Mouse (Mus musculus) intestine, embryonic 15.5 days (tissue): ENCODE measurements around the gene Adgrb3. TPM values are rescaled to one million over a fixed set of nuclear protein-coding genes. Genes with fewer than 3 reads are reported as not detected.
"Not testable (repeated sequence)": the region's sequence is repeated elsewhere in the genome, so short reads cannot be mapped to it uniquely, and the experiment has no call there.

Experiments
- ATAC-seq: fragments of 200-750 bp; cut with Nextera tagmentation; 2 replicates; pipeline ENCODE4 v1.8.0; 2017; ENCODE audit warnings: moderate TSS enrichment, moderate library complexity
- H3K27ac ChIP-seq: fragments of 300-500 bp; sonication (generic); 2 replicates; pipeline ENCODE4 v1.5.1; 2015; ENCODE audit warnings: mild to moderate bottlenecking, inconsistent platforms
- H3K27me3 ChIP-seq: fragments of 300-500 bp; sonication (generic); replicated peaks from 2 replicates; pipeline ENCODE4 v1.6.1; 2015; ENCODE audit warnings: inconsistent platforms
- H3K36me3 ChIP-seq: fragments of 300-500 bp; sonication (generic); 2 replicates; pipeline ENCODE4 v1.6.1; 2015; ENCODE audit warnings: inconsistent platforms
- H3K4me1 ChIP-seq: fragments of 300-500 bp; sonication (generic); replicated peaks from 2 replicates; pipeline ENCODE4 v1.6.1; 2015; ENCODE audit warnings: inconsistent platforms
- H3K4me2 ChIP-seq: fragments of 300-500 bp; sonication (generic); replicated peaks from 2 replicates; pipeline ENCODE4 v1.6.1; 2015; ENCODE audit warnings: mild to moderate bottlenecking, inconsistent platforms
- H3K4me3 ChIP-seq: fragments of 300-500 bp; sonication (generic); replicated peaks from 2 replicates; pipeline ENCODE4 v1.5.1; 2015; ENCODE audit warnings: inconsistent platforms
- H3K9ac ChIP-seq: fragments of 300-500 bp; sonication (generic); 2 replicates; pipeline ENCODE4 v1.6.1; 2015; ENCODE audit warnings: inconsistent platforms
- H3K9me3 ChIP-seq: fragments of 300-500 bp; sonication (generic); 2 replicates; pipeline ENCODE4 v1.6.1; 2016; ENCODE audit warnings: inconsistent platforms
- WGBS: fragments of 180-500 bp; shearing (Covaris S2); methylation state at CpG from one replicate; pipeline ENCODE4 v1.1.7; 2015; 5-methylcytosine and 5-hydroxymethylcytosine counted together
- polyA plus RNA-seq: library from polyadenylated mRNA; unstranded; fragments of >200 nt; fragmentation: Nextera tagmentation; extraction: Ambion mirVana; gene quantifications from 2 replicates; pipeline ENCODE4 v1.2.1, GENCODE M21; 2015

Adgrb3 gene
- polyA plus RNA-seq, 1 experiment from 2014 or later = 2.8 TPM

- ATAC-seq = no peak
- Histone ChIP-seq H3K4me2 (no peak overlapping the region), H3K4me3 (no peak overlapping the region), H3K36me3 (no peaks in the 10 kb centered on the region), H3K9me3 (no peaks in the 10 kb centered on the region), H3K27me3 (no peaks in the 10 kb centered on the region), H3K4me1 (no peaks in the 10 kb centered on the region), H3K27ac (no peak overlapping the region), H3K9ac (no peak overlapping the region)
- 86% methylated on average over 6 of the region's 6 CpGs for WGBS
These were observed 769.3 kb downstream of the Adgrb3 start for GRCm38 (mm10) chr1:25060191-25060590.

DNA sequence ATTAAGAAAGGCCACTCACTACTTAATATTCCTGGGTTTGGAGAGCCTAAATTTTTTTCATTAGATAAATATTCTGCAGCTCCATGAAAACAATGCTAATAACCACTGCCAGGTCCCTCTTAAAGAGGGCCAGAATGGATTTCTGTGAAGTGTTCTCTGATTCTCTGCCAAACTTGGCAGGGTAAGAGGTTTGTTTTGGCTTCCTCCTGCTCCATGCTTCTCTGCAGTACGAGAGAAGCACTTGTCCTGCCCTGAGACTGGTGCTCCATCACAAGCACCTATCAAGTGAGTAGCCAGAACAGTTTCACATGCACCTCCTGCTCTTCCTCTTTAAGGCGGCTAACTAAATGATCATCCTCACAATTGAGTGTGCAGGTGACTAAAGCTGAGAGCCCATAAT, 771.9 kb downstream of the Adgrb3 start:
- H3K27me3 ChIP-seq = no peaks in the 10 kb centered on the region
- H3K4me3 ChIP-seq = no peak overlapping the region
- 56% methylated on average over 2 of the region's 2 CpGs for WGBS
- no peak for ATAC-seq
- no peaks in the 10 kb centered on the region for H3K4me1 ChIP-seq
- H3K9ac ChIP-seq = no peak overlapping the region
- H3K4me2 ChIP-seq = no peak overlapping the region
- H3K36me3 ChIP-seq = no peaks in the 10 kb centered on the region
- no peaks in the 10 kb centered on the region for H3K9me3 ChIP-seq
- no peak overlapping the region for H3K27ac ChIP-seq

DNA sequence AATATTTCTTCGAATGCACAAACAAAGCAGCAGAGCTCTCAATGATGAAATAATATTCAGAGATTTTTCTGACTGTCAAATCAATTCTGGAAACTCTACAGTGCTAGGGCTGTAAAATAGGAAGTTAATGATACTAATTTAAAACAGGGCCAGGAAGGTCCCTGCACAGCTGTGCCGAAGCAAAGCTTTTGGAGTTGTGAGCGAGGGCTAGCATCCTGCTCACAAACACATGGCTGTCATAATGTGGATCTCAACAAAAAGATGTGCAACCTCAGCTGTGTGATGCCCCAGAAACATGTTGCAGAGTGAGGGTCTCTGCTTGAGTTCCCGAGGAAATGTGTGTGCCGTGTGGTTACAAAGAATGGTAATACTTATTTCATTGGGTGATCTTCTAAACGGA, 772.3 kb downstream of the Adgrb3 start:
- Histone ChIP-seq H3K27me3 (no peaks in the 10 kb centered on the region), H3K9ac (no peak overlapping the region), H3K27ac (no peak overlapping the region), H3K36me3 (no peaks in the 10 kb centered on the region), H3K4me2 (no peak overlapping the region), H3K4me3 (no peak overlapping the region), H3K9me3 (no peaks in the 10 kb centered on the region), H3K4me1 (no peaks in the 10 kb centered on the region)
- no peak for ATAC-seq
- WGBS = 78% methylated on average over 6 of the region's 6 CpGs

GRCm38 (mm10) chr1:25042091-25042490, 787.4 kb downstream of the Adgrb3 start:
- no peaks in the 10 kb centered on the region for H3K27me3 ChIP-seq
- no peak overlapping the region for H3K4me3 ChIP-seq
- H3K9me3 ChIP-seq = no peaks in the 10 kb centered on the region
- H3K4me1 ChIP-seq = no peaks in the 10 kb centered on the region
- no peak for ATAC-seq
- H3K9ac ChIP-seq = no peak overlapping the region
- no peaks in the 10 kb centered on the region for H3K36me3 ChIP-seq
- 74% methylated on average over 4 of the region's 4 CpGs for WGBS
- H3K4me2 ChIP-seq = no peak overlapping the region
- no peak overlapping the region for H3K27ac ChIP-seq

DNA sequence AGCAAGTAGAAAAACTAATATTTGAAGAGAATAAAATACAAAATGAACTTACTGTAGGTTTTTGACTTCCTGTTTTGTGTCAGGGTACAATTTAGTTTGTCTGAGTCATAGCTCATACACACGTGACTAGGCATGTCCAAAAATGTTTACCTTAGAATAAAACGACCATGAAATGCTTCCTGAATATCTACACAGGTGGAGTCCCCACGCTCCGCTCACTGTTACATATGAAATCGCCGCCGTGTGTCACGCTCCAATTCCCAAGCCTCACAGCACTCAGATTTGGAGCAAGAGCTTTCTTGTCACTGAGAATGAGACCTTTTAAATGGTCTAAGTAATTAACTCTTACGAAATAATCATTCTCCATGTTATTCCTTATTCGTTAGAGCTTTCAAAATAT, 795.3 kb downstream of the Adgrb3 start:
- Histone ChIP-seq H3K9ac (no peak overlapping the region), H3K27ac (no peak overlapping the region), H3K4me2 (no peak overlapping the region), H3K4me3 (no peak overlapping the region), H3K9me3 (no peaks in the 10 kb centered on the region), H3K27me3 (no peaks in the 10 kb centered on the region), H3K4me1 (no peaks in the 10 kb centered on the region), H3K36me3 (no peaks in the 10 kb centered on the region)
- 79% methylated on average over 10 of the region's 10 CpGs for WGBS
- no peak for ATAC-seq

GRCm38 (mm10) chr1:25033155-25034095, 796.1 kb downstream of the Adgrb3 start:
- H3K4me1 ChIP-seq = no peaks in the 10 kb centered on the region
- no peak overlapping the region for H3K4me2 ChIP-seq
- no peaks in the 10 kb centered on the region for H3K9me3 ChIP-seq
- no peak overlapping the region for H3K27ac ChIP-seq
- no peaks in the 10 kb centered on the region for H3K27me3 ChIP-seq
- no peak overlapping the region for H3K9ac ChIP-seq
- H3K4me3 ChIP-seq = no peak overlapping the region
- no peak for ATAC-seq
- no peaks in the 10 kb centered on the region for H3K36me3 ChIP-seq
- 64% methylated on average over 8 of the region's 8 CpGs for WGBS

GRCm38 (mm10) chr1:25023156-25023555, 806.4 kb downstream of the Adgrb3 start:
- Histone ChIP-seq H3K27ac (no peak overlapping the region), H3K9me3 (no peaks in the 10 kb centered on the region), H3K4me1 (no peaks in the 10 kb centered on the region), H3K27me3 (no peaks in the 10 kb centered on the region), H3K9ac (no peak overlapping the region), H3K36me3 (no peaks in the 10 kb centered on the region), H3K4me3 (no peak overlapping the region), H3K4me2 (no peak overlapping the region)
- WGBS = 67% methylated on average over 3 of the region's 3 CpGs
- no peak for ATAC-seq

DNA sequence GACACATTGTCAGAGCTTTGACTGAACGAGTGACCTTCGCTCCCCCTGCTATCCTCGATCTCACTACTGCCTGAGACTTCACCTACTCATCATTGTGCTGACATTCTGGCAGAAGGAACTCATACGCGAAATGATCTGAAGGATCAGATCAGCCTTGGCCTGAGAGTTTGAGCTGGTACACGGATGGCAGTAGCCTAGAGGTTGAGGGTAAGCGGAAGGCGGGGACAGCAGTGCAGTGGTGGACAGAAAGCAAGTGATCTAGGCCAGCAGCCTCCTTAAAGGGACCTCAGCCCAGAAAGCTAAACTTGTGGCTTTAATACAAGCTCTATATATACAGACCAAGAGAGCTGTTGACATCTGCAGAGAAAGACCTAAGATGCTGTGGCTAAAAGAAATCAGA, 811.7 kb downstream of the Adgrb3 start:
- not testable (repeated sequence) for H3K4me3 ChIP-seq, H3K4me1 ChIP-seq, H3K27me3 ChIP-seq, H3K9me3 ChIP-seq, H3K36me3 ChIP-seq, H3K9ac ChIP-seq, H3K4me2 ChIP-seq, ATAC-seq, H3K27ac ChIP-seq
- WGBS = 76% methylated on average over 8 of the region's 8 CpGs
